ENCODE assay signal across 11 mouse cellular contexts in genomic region chr13:63279807-63280206, GRCm38 (mm10).
DNase-seq lines count a peak whose midpoint lies in the region; ATAC-seq and TF ChIP-seq lines count a peak whose summit lies in the region.
"Had no signal": no experiment of that assay in that cellular context is flagged by ENCODE, and none has a peak within 500 bp of the region (broad histone marks: within the 10 kb centered on the region; RNA-seq: fewer than 3 reads in every experiment).

No protein-coding gene starts in this region.

- WGBS in heart, embryonic 13.5 days = 48% methylated on average over 8 of the region's 8 CpGs
- 19% methylated on average over 8 of the region's 8 CpGs for WGBS in lung, postnatal 0 days
- WGBS in heart, postnatal 0 days = 37% methylated on average over 8 of the region's 8 CpGs
- 36% methylated on average over 8 of the region's 8 CpGs for WGBS in stomach, embryonic 14.5 days
- 70% methylated on average over 8 of the region's 8 CpGs for WGBS in forebrain, embryonic 14.5 days

- intact Hi-C loops in heart, postnatal 10 days (cut with DNase I) = no loop called here

- H3K36me3 ChIP-seq in heart, embryonic 13.5 days = peaks cover 28% of the 10 kb centered on the region
- H3K36me3 ChIP-seq in lung, postnatal 0 days (ENCODE audit: insufficient read depth, low read length) = peaks cover 8% of the 10 kb centered on the region; the same call in 1 of the 2 replicates
- peaks cover 19% of the 10 kb centered on the region for H3K36me3 ChIP-seq in heart, postnatal 0 days (replicated peaks; ENCODE audit: control insufficient read depth, insufficient read depth, low read length)
- peaks cover 20% of the 10 kb centered on the region for H3K36me3 ChIP-seq in stomach, embryonic 14.5 days (ENCODE audit: control insufficient read depth, insufficient read depth, low read length)
- H3K36me3 ChIP-seq in forebrain, embryonic 14.5 days (ENCODE audit: control insufficient read depth, insufficient read depth, low read length) = no peaks in the 10 kb centered on the region; the same call in 1 of the 2 replicates

- no peak for ATAC-seq in heart, embryonic 13.5 days (ENCODE audit: extremely low read depth, insufficient number of reproducible peaks, low FRiP score, low TSS enrichment)
- ATAC-seq in lung, postnatal 0 days = peak; percentile 37
- ATAC-seq in heart, postnatal 0 days (ENCODE audit: insufficient read depth, low read depth) = 0 out of 2 replicates have a peak, but pooled peaks have one; percentile 15
- ATAC-seq in stomach, embryonic 14.5 days (ENCODE audit: insufficient number of reproducible peaks, insufficient read depth, low FRiP score, low read depth) = no peak
- ATAC-seq in forebrain, embryonic 14.5 days = no peak

- H3K4me1 ChIP-seq in heart, embryonic 13.5 days = peaks cover 82% of the 10 kb centered on the region
- H3K4me1 ChIP-seq in lung, postnatal 0 days (ENCODE audit: insufficient read depth, low read depth, low read length) = peaks cover 25% of the 10 kb centered on the region; the same call in 1 of the 2 replicates
- peaks cover 62% of the 10 kb centered on the region for H3K4me1 ChIP-seq in heart, postnatal 0 days (ENCODE audit: control insufficient read depth, insufficient read depth)
- H3K4me1 ChIP-seq in stomach, embryonic 14.5 days (ENCODE audit: control insufficient read depth, insufficient read depth, low read length) = peaks cover 51% of the 10 kb centered on the region
- H3K4me1 ChIP-seq in forebrain, embryonic 14.5 days (ENCODE audit: control insufficient read depth, insufficient read depth, low read length) = peaks cover 11% of the 10 kb centered on the region; the same call in 1 of the 2 replicates

- no peaks in the 10 kb centered on the region for H3K9me3 ChIP-seq in heart, embryonic 13.5 days
- H3K9me3 ChIP-seq in lung, postnatal 0 days (ENCODE audit: low read length) = no peaks in the 10 kb centered on the region
- no peaks in the 10 kb centered on the region for H3K9me3 ChIP-seq in heart, postnatal 0 days (replicated peaks; ENCODE audit: control insufficient read depth, low read length)
- H3K9me3 ChIP-seq in stomach, embryonic 14.5 days (ENCODE audit: control insufficient read depth, low read depth, low read length) = no peaks in the 10 kb centered on the region
- H3K9me3 ChIP-seq in forebrain, embryonic 14.5 days (replicated peaks; ENCODE audit: control insufficient read depth, low read length) = no peaks in the 10 kb centered on the region

- no peaks in the 10 kb centered on the region for H3K27me3 ChIP-seq in heart, embryonic 13.5 days (replicated peaks)
- no peaks in the 10 kb centered on the region for H3K27me3 ChIP-seq in lung, postnatal 0 days (replicated peaks; ENCODE audit: insufficient read depth, low read length)
- no peaks in the 10 kb centered on the region for H3K27me3 ChIP-seq in heart, postnatal 0 days (ENCODE audit: control insufficient read depth, insufficient read depth, low read length)
- no peaks in the 10 kb centered on the region for H3K27me3 ChIP-seq in stomach, embryonic 14.5 days (ENCODE audit: control insufficient read depth, insufficient read depth, low read length)
- no peaks in the 10 kb centered on the region for H3K27me3 ChIP-seq in forebrain, embryonic 14.5 days (replicated peaks; ENCODE audit: control insufficient read depth, insufficient read depth, low read length)
- H3K27me3 ChIP-seq: CH12.LX had no signal

- no peak; the same call in 1 of the 2 replicates for TF ChIP-seq EP300 in lung, postnatal 0 days (IDR thresholded peaks at IDR 0.05)
- no peak for TF ChIP-seq EP300 in heart, postnatal 0 days (IDR thresholded peaks at IDR 0.05; ENCODE audit: low read depth)

- DNase-seq in heart, postnatal 10 days = no peak
- peak; percentile 46 for DNase-seq in lung, postnatal 0 days (ENCODE audit: low spot score)
- DNase-seq in lung, postnatal 10 days = no peak
- DNase-seq in heart, postnatal 0 days (ENCODE audit: low spot score) = no peak
- no peak for DNase-seq in natural killer cell, adult 2 months (ENCODE audit: low spot score in 2 of 2)
- no peak for DNase-seq in forebrain, embryonic 14.5 days (ENCODE audit: low spot score)
- DNase-seq: adrenal gland, postnatal 10 days; spleen, adult 18-20 months had no signal

- peak overlapping the region; percentile 57 for H3K4me2 ChIP-seq in heart, embryonic 13.5 days
- H3K4me2 ChIP-seq in lung, postnatal 0 days (replicated peaks; ENCODE audit: low read depth, low read length) = peak overlapping the region; percentile 40
- peak overlapping the region; percentile 55 for H3K4me2 ChIP-seq in heart, postnatal 0 days (ENCODE audit: low read depth, low read length)
- peak overlapping the region; percentile 29 for H3K4me2 ChIP-seq in stomach, embryonic 14.5 days (replicated peaks; ENCODE audit: low read depth, low read length)
- no peak overlapping the region for H3K4me2 ChIP-seq in forebrain, embryonic 14.5 days (ENCODE audit: low read length)

- peak overlapping the region; percentile 32 for H3K4me3 ChIP-seq in heart, embryonic 13.5 days
- H3K4me3 ChIP-seq in lung, postnatal 0 days (ENCODE audit: low read depth, low read length) = peak overlapping the region; percentile 33
- H3K4me3 ChIP-seq in heart, postnatal 0 days (ENCODE audit: low read depth, low read length) = peak overlapping the region; percentile 37; the same call in 1 of the 2 replicates
- H3K4me3 ChIP-seq in stomach, embryonic 14.5 days (ENCODE audit: low read depth, low read length) = peak overlapping the region; percentile 19; the same call in 1 of the 2 replicates
- H3K4me3 ChIP-seq in forebrain, embryonic 14.5 days (ENCODE audit: low read depth, low read length) = no peak overlapping the region

- peak overlapping the region; percentile 87 for H3K27ac ChIP-seq in heart, embryonic 13.5 days (replicated peaks)
- peak overlapping the region; percentile 82 for H3K27ac ChIP-seq in lung, postnatal 0 days (ENCODE audit: low read length)
- H3K27ac ChIP-seq in heart, postnatal 0 days (ENCODE audit: low read depth) = peak overlapping the region; percentile 86
- peak overlapping the region; percentile 86 for H3K27ac ChIP-seq in stomach, embryonic 14.5 days (ENCODE audit: low read length)
- H3K27ac ChIP-seq in forebrain, embryonic 14.5 days (ENCODE audit: low read depth, low read length) = no peak overlapping the region

- 0 out of 2 replicates have a peak, but pooled peaks have one; percentile 8 for TF ChIP-seq CTCF in lung, postnatal 0 days (IDR thresholded peaks at IDR 0.05)
- no peak for TF ChIP-seq CTCF in heart, postnatal 0 days (IDR thresholded peaks at IDR 0.05; ENCODE audit: low read depth)

- peak overlapping the region; percentile 68 for H3K9ac ChIP-seq in heart, embryonic 13.5 days
- H3K9ac ChIP-seq in lung, postnatal 0 days (replicated peaks; ENCODE audit: low read depth) = no peak overlapping the region; the same call in 1 of the 2 replicates
- no peak overlapping the region for H3K9ac ChIP-seq in heart, postnatal 0 days (replicated peaks; ENCODE audit: low read depth, low read length)
- no peak overlapping the region; the same call in 1 of the 2 replicates for H3K9ac ChIP-seq in stomach, embryonic 14.5 days (replicated peaks; ENCODE audit: low read depth, low read length)
- no peak overlapping the region for H3K9ac ChIP-seq in forebrain, embryonic 14.5 days (ENCODE audit: low read length)

Comparison
In these comparisons a context has a peak if more than half of its experiments do, and no peak if none do; other contexts are left out.
1. ATAC-seq: peak in lung, postnatal 0 days (single experiment) and heart, postnatal 0 days (single experiment); none in heart, embryonic 13.5 days (single experiment), stomach, embryonic 14.5 days (single experiment) and forebrain, embryonic 14.5 days (single experiment).